Mouse (Mus musculus) right cerebral cortex, postnatal 4 days (tissue): Measurements from ENCODE around the gene Gpc6.

Experiments used
- DNase-seq: peaks from one replicate; pipeline ENCODE4 v3.0.0-alpha.2; 2022

Gpc6 gene

DNA sequence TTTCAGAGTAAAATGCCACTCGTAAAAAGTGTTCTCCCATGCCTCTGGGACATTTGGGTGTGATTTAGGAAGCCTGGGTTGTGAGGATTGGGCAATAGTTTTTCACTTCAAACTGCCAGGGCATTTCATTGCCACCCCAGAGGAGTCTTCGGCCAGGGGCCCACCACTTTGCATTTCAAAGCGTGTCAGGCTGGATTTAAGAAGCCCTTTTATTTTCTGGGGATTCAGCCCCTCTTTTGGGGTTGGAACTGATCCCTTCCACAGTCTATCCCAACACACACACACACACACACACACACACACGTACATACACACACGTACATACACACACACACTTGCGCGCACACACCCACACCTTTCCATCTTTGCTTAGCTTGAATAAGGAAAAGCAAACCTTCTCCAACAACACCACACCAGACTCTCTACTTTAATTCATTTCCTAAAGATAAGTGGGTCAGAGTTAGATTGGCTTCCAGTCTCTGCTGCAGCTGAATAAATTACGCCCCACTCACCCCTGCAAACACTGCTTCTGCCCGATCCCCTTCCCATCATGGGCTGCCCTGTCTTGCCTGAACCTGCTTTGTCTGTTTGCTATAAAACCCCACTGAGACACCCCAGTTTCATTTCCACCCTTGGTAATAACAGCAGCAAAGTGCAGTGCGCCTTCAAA, 969.9 kb downstream of the Gpc6 start:
- DNase-seq, result no peak

DNA sequence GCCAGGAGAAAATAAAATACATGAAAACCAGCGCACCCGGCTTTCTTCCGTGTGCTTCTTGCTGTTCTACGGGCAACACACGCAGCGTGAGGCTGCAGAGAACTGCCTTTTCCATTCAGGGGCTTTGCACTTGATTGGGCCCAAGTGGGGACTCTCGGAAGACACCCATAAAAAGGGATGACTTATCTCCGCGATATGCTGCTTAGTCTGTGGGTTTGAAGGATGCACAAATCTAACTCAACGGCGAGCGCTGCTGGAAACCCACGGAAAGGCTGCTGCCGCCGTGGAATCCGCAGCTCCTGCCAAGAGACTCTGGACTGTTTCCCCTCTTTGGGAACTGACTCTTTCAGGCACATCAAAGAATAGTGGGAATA, 970.4 kb downstream of the Gpc6 start:
- DNase-seq, result peak; percentile 40

DNA sequence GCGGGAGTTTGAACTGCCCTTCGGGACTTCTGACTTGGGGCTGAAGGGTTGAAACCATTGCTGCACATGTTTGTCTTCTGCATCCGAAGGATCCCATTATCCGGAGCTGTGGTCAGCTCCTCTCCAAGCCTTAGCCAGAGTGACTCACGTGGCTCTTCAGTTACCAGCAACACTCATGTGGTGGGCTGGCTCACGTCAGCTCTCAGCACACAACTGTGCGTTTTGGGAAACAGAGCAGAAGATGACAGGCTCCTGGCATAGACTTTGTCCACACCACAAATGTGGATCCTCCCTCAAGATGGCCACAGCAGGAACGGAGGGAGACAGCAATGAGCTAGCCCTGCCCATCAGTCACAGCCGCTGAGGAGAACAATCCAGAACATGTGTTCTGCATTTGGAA, 979.2 kb downstream of the Gpc6 start:
- DNase-seq, result no peak

DNA sequence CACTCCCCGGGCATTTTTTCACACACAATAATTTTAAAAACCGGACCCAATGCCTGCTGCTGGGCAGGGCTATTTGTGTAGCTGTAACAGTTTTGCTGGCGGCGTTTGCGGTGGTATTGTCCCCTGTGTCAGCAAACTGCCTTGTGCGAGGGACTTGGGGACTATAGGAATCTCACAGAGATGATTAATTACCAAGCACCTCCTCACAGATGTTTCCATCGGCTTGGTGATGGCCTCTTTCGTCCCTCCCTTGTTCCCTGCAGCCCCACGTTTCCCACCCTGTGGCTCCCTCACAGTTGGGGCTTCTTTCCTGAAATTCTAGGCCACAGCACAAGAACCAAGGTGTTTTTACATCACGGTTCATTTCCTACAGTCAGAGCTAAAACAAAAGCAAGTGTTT, 980.6 kb downstream of the Gpc6 start:
- DNase-seq, result no peak

DNA sequence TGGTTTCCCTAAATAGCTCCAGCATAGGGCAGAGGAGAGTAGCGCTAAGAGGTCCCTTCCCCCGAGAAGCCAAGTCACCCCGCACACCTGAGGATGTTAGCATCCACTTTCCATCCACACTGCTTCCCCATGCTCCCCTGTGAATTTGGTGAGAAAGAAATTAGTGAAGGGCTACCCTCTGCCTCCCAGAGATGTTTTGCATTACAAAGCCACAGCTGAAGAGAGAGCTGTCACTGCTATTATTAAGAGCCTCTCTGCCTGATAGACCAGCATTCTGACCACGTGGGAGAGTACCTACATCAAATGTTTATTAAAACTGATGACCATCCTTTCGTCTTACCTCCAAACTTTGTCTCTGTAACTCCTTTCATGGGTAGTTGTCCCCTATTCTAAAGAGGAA, 981.2 kb downstream of the Gpc6 start:
- no peak for DNase-seq

DNA sequence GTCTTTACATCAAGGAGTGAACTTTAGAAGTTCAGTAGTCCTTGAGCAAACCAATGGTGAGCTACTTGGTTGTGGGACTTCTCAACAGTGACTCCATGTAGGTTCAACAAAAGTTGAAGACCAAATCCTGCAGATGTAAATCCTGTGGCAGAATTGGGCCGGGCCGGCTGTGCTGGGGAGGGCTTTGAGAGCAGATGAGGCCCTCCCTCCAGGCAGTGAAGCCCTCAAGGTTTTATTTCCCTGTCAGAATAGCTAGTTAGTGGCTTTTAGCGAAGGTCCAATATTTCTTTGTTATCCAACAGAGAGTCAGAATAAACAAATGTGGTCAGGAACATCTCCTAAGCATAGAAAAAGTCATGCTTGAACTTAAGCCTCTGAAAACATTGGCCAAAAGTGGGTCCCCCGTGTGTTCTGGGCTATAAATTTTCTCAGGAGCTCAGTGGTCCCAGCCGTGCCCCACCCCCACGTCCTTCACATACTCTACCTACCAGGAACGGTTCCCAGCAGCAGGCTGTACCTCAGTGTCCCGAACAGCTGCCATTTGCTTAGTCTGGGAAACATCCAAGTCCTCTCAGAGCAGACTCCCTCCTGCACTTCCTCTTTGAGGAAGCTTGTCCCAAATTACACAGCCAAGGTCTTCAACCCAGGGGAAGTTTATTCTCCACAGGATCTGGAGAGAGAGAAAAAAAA, 983.3 kb downstream of the Gpc6 start:
- no peak for DNase-seq

DNA sequence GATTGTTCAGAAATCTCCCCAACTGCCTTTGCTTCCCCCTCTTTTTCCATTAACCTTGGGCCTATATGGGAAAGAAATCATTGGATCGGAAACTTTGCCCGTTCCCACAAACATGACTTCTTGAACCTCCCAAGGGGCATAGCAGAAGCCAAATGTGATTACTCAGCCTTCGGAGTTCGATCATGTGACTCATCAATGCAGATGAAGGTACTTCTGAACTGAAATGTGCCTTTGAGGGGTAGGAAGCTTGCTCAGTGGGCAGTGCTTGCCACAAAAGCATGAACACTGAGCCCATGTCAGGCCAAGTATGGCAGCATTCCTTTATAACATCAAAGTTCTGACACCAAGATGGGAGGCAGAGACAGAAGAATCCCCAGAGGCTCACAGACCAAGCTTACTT, 983.9 kb downstream of the Gpc6 start:
- DNase-seq, result no peak

DNA sequence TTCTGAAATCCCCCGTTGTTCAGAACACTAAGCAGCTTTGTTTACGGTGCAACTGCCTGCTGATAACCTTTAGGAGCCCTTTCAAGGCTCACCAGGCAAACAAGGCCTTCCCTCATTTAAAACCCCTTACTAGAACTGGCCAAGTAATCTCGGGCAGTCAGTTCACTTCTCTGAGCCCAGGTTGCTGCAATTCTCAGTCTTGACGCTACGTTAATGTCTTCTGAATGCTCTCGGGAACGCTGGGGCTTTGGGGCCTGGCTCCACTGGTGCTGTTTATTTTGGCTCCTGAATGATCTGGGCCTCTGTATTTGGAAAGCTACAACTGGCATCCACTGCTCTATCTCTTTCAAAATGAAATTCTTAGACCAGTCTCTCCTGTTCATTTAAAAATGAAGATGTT, 985.2 kb downstream of the Gpc6 start:
- DNase-seq, result no peak

DNA sequence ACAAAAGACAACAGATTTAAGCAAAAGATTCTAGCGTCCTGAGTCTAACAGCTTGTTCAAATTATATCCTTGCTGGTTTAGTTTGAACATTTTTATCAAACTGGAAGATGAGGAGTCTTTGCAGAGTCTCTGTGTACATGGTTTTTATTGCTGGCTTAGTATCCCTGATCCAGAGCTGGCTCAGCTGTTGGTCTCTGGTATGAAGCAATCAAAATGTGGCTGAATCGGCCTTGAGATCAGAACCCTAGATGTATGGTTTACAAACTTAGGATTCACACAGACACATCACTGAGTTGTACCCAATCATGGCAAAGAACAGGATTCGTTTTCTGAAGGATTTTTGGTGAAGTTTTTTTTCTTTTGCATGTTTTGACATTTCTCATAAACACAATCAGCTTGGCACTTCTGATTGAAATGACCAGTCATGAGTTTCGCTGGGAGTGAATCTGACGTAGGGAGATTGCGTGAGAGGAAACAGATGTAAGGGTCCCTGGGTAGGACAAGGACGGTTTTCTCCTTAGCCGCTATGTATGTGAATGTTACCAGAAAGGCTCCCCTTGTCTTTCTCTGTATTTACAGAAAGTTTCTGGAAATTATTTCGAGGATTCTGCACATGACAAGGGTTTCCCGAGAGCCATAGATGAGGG, 987.6 kb downstream of the Gpc6 start:
- DNase-seq, result no peak

DNA sequence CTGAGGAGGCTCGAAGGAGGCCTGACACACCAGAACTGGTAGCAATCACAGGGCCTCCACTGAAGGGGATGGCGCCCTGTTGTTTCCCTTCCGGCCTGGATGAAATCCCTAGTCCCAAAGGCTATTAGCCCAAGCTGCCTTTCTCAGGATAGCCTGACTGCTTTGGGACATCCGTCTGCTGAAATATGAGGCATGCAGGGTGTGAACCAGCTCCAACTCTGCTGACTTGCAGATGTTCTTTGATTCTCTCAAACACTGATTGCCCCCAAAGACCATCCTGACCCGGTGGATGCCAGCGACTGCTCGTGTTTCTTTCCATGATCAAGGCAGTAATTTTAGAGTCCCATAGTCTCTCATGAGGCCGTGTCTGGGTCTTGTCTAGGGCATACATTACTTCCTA, 991.5 kb downstream of the Gpc6 start:
- DNase-seq, result no peak

DNA sequence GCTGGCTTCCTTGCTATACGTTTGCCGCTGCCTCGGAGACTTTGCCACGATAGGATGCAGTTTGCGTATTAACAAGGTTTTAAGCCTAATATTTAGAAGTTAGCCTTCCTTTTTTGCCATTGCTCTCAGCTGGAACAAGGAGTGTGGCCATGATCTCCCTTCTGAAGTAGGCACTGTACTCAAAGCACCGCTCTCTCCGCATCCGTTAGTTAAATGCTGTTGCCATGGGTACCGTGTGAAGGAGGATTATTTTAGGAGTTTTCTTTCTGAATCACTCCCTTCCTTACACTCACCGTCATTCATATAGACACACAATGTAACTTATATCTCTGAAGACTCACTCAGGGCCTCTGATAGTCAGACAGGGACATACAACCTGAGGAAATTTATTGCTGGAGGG, 993.6 kb downstream of the Gpc6 start:
- no peak for DNase-seq

DNA sequence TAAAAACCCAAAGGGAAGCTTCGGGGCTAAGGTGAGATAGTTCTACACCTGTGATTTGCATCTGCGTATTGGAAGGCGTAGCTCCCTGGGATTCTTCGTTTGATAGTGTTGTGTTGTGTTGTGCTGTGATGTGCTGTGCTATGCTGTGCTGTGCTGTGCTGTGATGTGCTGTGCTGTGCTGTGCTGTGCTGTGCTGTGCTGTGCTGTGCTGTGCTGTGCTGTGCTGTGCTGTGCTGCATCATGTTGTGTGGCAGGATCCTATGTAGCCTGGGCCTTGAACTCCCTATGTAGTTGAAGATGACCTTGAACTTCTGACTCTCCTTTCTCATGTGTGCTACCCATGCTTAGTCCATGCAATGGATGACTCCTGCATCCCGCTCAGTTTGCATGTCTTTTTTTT, 994.5 kb downstream of the Gpc6 start:
- DNase-seq, result no peak

DNA sequence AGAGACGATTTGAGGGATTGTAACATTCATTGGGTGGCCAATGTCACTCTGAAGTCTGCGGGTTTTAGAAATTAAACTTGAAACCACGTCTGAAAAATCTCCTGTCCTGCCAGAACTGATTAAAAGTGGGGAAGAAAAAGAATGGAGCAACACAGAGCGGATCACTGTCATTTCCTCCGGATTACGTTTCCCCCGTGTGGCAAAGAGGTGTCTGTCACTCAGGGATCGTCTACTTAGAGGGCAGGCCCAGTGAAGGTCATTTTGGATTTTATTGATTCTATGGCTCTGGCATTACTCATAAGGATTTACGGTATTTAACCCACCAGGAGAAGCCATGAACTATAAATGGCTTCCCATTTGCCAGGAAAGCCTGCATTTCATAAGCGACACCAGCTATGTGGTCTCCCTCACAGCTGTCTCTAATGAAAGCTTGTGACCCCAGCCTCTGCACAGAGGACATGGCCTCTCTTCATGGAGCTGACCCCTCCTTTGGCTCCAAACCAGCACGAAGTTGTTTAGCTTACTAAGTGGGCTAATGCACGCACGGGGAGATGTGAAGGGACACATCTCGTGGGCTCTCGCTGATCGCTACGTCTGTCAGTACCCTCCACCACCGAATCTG, 996.4 kb downstream of the Gpc6 start:
- DNase-seq, result no peak

DNA sequence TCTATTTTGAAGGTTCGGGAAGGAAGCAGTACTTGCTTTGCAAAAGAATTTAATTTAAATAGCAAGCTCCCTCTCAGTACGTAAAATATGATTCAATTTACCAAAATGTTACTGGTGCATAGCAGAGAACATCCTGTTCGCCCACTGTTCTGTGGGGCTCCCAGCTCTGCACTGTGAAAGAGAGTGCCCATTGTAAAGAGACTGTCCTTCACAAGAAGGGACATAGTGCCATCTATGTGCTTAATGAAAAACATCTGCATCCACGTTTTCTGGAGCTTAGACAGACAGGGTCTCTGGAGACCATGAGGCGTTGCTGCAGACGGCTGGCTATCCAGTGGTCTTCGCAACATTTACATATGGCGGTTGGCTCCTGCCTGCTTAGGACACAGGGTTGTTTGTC, 998.6 kb downstream of the Gpc6 start:
- DNase-seq, result no peak

DNA sequence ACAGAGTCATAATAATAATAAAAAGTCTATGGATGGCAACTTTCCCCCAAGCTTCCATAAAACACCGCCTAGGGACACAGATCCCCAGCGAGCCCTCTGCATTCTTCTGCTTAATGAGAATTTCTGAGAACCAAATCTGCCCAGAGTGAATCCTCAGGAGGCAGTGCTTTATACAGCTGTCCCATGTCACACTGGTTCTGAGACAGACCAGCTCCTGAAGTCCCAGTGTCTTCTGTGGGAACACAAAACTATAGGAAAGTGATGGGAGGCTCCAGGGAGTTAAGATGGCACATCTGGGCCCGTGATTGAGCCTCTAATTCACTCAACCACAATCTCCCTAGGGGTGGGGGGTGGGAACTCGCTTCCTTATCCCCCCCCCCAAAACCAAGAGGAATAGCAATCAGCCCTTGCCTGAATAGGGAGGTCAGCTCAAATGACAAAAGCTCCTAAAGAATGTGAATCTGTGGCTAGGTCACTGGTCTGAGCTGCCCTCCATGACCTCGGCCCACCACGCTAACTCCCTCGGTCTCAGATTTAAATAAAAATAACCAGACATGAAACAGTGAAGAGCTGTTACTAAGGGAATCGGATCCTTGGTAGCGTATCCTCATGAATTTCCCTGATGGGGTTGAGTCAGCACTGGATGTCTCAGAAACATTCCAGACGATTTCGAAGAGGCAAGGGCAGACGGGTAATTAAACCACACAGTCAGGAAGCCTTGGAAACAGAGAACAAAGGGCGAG, 1005.2 kb downstream of the Gpc6 start:
- DNase-seq, result no peak

DNA sequence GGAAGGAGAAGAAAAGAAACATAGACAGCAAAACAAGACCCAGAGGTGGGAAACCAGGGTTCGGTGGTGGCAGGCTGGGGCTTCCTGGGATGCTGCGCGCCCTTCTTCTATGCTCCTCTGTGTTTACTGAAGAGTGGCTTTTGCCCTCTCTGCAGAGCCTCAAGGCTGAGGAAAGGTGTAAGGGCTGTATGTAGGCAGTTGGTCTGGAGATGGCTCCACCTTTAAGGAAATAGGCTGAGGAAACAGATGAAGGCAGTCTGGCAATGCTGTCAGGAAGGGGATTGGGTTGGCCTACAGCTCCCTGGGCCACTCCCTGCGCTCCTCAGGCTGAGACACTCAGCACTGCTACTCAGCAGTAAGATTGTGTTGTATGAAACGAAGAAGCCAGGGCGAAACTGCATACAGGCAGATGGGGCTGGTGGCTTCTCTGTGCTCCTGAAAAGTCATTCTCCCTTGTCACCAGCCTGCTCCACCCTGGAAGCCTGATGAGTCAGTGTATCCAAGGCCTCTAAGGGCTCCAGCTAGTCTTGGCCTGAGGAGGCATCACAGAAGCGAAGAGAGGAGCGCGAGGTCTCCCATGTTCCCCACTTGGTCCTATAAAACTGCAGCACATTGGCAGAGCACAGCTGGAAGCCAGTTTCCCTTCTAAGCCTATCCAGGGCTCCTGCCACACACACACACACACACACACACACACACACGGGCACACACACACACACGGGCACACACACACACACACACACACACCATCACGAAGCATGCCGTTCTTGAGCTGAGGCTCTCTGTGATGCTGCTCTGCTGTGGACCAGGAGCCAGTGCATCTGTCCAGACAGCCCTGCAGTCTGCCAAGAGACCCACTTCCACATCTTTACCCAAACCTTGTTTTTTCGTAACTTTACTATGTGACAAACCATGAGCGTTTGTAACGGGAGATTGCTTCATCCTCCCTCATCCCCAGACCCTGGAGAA, 1006.0 kb downstream of the Gpc6 start:
- no peak for DNase-seq

DNA sequence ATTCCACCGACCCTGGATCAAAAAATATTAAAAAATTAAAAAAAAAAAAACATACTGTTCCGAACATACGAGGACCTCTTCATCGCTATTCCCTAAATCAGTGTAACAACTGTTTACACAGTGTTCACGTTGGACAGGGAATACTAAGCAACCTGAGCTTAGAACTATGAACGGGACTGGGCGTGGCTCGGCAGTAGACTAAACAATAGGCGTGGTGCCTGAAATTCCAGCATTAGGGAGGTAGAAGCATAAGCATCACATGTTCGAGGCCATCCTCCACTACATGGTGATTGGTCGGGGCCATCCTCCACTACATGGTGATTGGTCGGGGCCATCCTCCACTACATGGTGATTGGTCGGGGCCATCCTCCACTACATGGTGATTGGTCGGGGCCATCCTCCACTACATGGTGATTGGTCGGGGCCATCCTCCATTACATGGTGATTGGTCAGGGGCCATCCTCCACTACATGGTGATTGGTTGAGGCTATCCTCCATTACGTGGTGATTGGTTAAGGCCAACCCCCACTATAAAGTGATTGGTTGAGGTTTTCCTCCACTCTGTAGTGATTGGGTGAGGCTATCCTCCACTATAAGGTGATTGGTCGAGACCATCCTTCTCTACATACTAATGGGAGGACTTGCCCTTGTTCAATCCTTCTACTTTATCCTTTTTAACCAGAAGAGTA, 1007.2 kb downstream of the Gpc6 start:
- no peak for DNase-seq

DNA sequence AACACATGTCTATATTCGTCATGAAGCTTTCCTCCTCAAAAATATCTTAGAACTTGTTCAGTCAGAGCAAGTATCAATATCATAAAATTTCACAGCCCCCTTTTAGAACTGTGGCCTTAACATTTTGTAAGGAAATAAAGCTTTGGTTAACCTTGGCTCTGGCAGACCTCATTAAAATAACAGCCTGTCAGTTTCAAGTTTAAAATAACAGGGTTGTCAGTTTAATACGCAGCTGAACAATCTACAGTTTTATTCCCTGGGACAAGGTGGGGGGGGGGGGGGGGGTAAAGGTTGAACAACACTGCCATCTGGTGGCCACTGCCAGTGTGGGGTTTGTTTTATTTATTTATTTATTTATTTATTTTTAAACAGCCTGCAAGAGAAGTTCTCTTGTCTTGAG, 1013.4 kb downstream of the Gpc6 start:
- DNase-seq, result peak; percentile 67

DNA sequence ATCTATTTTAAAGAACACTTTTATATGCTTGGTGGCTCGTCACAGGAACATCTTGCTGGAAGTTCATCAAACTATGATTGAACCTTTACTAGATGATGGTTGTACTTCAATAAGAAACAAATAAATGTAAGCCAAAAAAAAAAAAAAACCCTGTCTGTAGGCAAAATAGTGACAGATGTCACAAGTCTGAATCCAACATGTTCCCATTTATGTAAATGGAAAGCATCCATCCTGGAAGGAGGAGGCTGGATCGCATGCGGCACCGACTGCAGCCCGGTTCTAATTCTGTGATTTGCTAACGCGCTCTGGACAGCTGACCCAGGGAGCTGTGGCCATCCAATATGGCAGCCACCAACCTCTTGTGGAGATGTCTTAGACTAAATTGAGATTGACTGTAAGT, 1014.4 kb downstream of the Gpc6 start:
- DNase-seq, result no peak

DNA sequence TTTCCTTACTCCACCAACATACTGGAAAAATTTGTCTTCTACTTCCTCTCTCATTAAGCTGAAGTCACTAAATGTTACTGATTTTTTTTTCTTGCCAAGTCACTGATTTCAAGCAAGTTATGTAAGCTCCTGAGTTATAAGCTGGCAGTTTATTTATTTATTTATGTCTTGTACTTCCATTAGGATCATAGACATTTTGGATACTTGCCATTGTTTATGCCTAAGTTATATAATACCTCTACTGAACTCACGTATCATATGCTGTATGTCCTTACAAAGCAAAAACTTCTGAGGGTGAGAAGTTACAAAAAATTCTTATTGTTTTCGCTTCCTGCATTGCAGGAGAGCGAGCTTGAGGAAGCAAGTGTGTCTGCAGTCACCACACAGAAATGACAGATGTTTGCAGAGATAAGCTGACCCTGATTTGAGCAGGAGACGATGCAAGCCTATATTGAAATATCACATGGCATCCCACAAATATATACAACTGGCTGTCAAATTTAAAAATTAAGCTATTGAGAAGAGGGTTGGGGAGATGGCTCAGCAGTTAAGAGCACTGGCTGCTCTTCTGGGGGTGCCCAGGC, 1020.9 kb downstream of the Gpc6 start:
- DNase-seq, result no peak

DNA sequence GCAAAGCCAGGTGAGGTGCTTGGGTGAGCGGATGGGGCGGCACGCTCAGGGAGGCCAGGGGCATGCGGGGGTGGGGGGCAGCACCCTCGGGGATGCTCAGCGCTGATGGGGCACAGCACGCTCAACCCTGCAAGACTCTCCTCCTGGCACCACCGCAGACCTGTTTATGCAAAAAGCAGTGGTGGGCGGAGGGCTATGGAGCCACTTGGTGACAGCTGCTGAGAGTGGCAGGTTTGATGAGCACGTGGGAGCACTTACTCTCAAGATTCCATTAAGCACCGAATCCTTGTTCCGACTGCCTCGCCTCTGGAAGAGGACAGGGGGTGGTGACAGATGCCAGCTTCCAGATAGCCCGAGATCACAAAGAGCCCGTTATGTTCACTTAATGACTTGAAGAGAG, 1026.2 kb downstream of the Gpc6 start:
- DNase-seq, result no peak
